Mouse (Mus musculus) G1E (cell line): ENCODE measurements at regions not wholly inside any gene's neighbourhood (a gene's known extent, or its start where the extent isn't known, plus 50 kb on each side); places are given as distances from the start of the nearest gene placed in this dataset.

Experiments
- ATAC-seq: 2 replicates; pipeline ENCODE4 v1.8.0; 2016; ENCODE audit warnings: mild to moderate bottlenecking; ENCODE audit not compliant: insufficient number of reproducible peaks, poor library complexity, low FRiP score, severe bottlenecking; ENCODE audit errors: extremely low read depth
- DNase-seq: peaks from one replicate; pipeline ENCODE4 v3.0.0; 2012; ENCODE audit warnings: low spot score
- H3K27me3 ChIP-seq: 2 replicates; pipeline ENCODE4 v1.6.1; 2012; ENCODE audit warnings: mild to moderate bottlenecking, low read length, inconsistent platforms; ENCODE audit not compliant: insufficient read depth
- H3K36me3 ChIP-seq: replicated peaks from 2 replicates; pipeline ENCODE3; 2012; ENCODE audit warnings: mild to moderate bottlenecking, inconsistent platforms
- H3K4me1 ChIP-seq: 2 replicates; pipeline ENCODE4 v1.6.1; 2012; ENCODE audit warnings: low read depth, low read length, inconsistent platforms, mixed read lengths; ENCODE audit not compliant: insufficient read depth
- H3K4me3 ChIP-seq: 2 replicates; pipeline ENCODE4 v1.5.1; 2012; ENCODE audit warnings: low read depth, mild to moderate bottlenecking, inconsistent platforms, low read length, moderate library complexity, mixed read lengths
- H3K9me3 ChIP-seq: replicated peaks from 2 replicates; pipeline ENCODE4 v1.6.1; 2012; ENCODE audit warnings: inconsistent platforms
- CTCF ChIP-seq: IDR thresholded peaks from 2 replicates; pipeline ENCODE4 v1.5.1; 2012; ENCODE audit warnings: low read depth, low read length, inconsistent platforms, mixed read lengths
- GATA1 ChIP-seq: IDR thresholded peaks from 2 replicates; pipeline ENCODE4 v1.6.1; 2012; ENCODE audit warnings: borderline replicate concordance, low read length, inconsistent platforms, mixed read lengths
- GATA2 ChIP-seq: IDR thresholded peaks from 2 replicates; pipeline ENCODE4 v1.6.1; 2012; ENCODE audit warnings: low read depth, low read length, inconsistent platforms, borderline replicate concordance
- POLR2AphosphoS5 ChIP-seq: IDR thresholded peaks from 2 replicates; pipeline ENCODE4 v1.6.1; 2012; ENCODE audit warnings: low read depth, low read length, inconsistent platforms; ENCODE audit not compliant: insufficient replicate concordance
- TAL1 ChIP-seq: conservative IDR thresholded peaks from 2 replicates; pipeline ENCODE4 v1.6.1; 2012; ENCODE audit warnings: low read depth, low read length, inconsistent platforms, mixed read lengths

GRCm38 (mm10) chr13:53788809-53789208, 266.7 kb downstream of the Drd1 start:
- ATAC-seq (no peak), DNase-seq (no peak)
- Histone ChIP-seq H3K4me1 (no peaks in the 10 kb centered on the region), H3K9me3 (peaks cover 46% of the 10 kb centered on the region), H3K36me3 (no peaks in the 10 kb centered on the region), H3K4me3 (no peak overlapping the region), H3K27me3 (no peaks in the 10 kb centered on the region; the same call in 1 of the 2 replicates)
- no peak for TF ChIP-seq GATA1
- TF ChIP-seq CTCF: no peak
- no peak for TF ChIP-seq POLR2AphosphoS5

- H3K36me3 ChIP-seq: no peaks in the 10 kb centered on the region
- ATAC-seq: no peak
- H3K27me3 ChIP-seq: no peaks in the 10 kb centered on the region
- no peak for DNase-seq
- no peak overlapping the region for H3K4me3 ChIP-seq
- H3K4me1 ChIP-seq: no peaks in the 10 kb centered on the region
- TF ChIP-seq TAL1 (no peak), POLR2AphosphoS5 (no peak)
- H3K9me3 ChIP-seq: peaks cover 71% of the 10 kb centered on the region
These were observed 272.0 kb downstream of the Drd1 start for GRCm38 (mm10) chr13:53783492-53783891.

- TF ChIP-seq TAL1: no peak
- no peak overlapping the region for H3K4me3 ChIP-seq
- no peak for ATAC-seq
These were observed 276.4 kb downstream of the Drd1 start for GRCm38 (mm10) chr13:53779150-53779549.

GRCm38 (mm10) chr13:53776421-53776820, 279.1 kb downstream of the Drd1 start:
- DNase-seq (no peak), ATAC-seq (no peak)
- Histone ChIP-seq H3K36me3 (no peaks in the 10 kb centered on the region), H3K27me3 (no peaks in the 10 kb centered on the region), H3K4me1 (no peaks in the 10 kb centered on the region), H3K9me3 (peaks cover 77% of the 10 kb centered on the region), H3K4me3 (no peak overlapping the region)
- TF ChIP-seq CTCF: no peak
- no peak for TF ChIP-seq TAL1
- no peak for TF ChIP-seq GATA2
- no peak for TF ChIP-seq GATA1
- no peak for TF ChIP-seq POLR2AphosphoS5

More at GRCm38 (mm10) chr13:53779150-53779549, 276.4 kb downstream of the Drd1 start:
- no peaks in the 10 kb centered on the region for H3K27me3 ChIP-seq
- H3K36me3 ChIP-seq: no peaks in the 10 kb centered on the region
- no peaks in the 10 kb centered on the region for H3K4me1 ChIP-seq
- H3K9me3 ChIP-seq: peaks cover 84% of the 10 kb centered on the region
- no peak for DNase-seq

GRCm38 (mm10) chr13:53775687-53776086, 279.8 kb downstream of the Drd1 start:
- no peak for TF ChIP-seq GATA1
- TF ChIP-seq GATA2: no peak
- no peak for TF ChIP-seq TAL1
- no peak for TF ChIP-seq POLR2AphosphoS5
- H3K4me3 ChIP-seq: no peak overlapping the region
- no peaks in the 10 kb centered on the region for H3K36me3 ChIP-seq
- H3K9me3 ChIP-seq: peaks cover 74% of the 10 kb centered on the region
- H3K27me3 ChIP-seq: no peaks in the 10 kb centered on the region
- DNase-seq (no peak), ATAC-seq (no peak)
- no peaks in the 10 kb centered on the region for H3K4me1 ChIP-seq

GRCm38 (mm10) chr13:53764613-53765243, 290.8 kb downstream of the Drd1 start:
- ATAC-seq (no peak), DNase-seq (no peak)
- H3K27me3 ChIP-seq: no peaks in the 10 kb centered on the region
- no peak for TF ChIP-seq CTCF
- TF ChIP-seq TAL1: no peak
- TF ChIP-seq POLR2AphosphoS5: no peak
- no peak for TF ChIP-seq GATA1
- TF ChIP-seq GATA2: no peak
- H3K4me1 ChIP-seq: no peaks in the 10 kb centered on the region
- no peaks in the 10 kb centered on the region for H3K36me3 ChIP-seq
- no peak overlapping the region for H3K4me3 ChIP-seq
- peaks cover 75% of the 10 kb centered on the region for H3K9me3 ChIP-seq

GRCm38 (mm10) chr13:53757576-53758237, 284.8 kb upstream of the Msx2 start:
- ATAC-seq (no peak), DNase-seq (no peak)

More at GRCm38 (mm10) chr13:53757576-53758237, 284.8 kb upstream of the Msx2 start:
- Histone ChIP-seq H3K36me3 (no peaks in the 10 kb centered on the region), H3K9me3 (peaks cover 89% of the 10 kb centered on the region), H3K4me1 (no peaks in the 10 kb centered on the region), H3K27me3 (no peaks in the 10 kb centered on the region), H3K4me3 (no peak overlapping the region)
- TF ChIP-seq GATA2 (no peak), CTCF (no peak), TAL1 (no peak), POLR2AphosphoS5 (no peak), GATA1 (no peak)
